Mouse (Mus musculus): ENCODE measurements around the gene Rnf40.

Gene Rnf40

DNA sequence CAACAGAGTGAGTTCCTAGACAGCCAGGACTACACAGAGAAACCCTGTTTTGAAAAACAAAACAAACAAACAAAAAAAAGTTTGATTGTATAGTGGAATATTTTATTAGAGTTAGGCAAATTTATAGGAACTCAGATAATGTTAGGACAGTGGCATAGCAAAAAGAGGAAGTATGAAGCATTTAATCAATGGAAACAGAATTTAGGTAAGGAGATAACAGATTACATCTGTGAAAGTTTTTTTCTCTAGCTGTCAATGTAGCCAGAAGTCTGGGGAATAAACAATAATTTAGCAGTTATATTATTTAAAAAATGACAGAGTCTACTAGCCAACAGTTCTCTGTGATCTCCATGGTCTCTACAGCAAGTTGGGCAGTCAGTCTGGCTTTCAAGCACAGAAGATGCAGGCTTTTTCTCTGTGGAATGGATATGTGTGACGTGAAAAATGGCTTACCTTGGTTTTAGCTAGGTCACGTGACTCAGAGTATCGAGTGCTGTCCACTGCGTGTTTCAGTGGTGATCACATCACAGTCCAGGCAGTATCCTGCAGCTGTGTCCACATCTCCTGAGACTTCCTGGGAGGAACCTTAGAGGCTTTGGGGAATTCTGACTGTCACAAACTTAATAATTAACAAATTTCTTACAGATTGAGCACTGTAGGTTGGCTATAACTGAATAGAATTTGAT lies 60.1 kb downstream of the Rnf40 start:
- Histone ChIP-seq H3K27me3 (ENCODE audit: insufficient read depth, low read length) (0 out of 2 replicates have a peak, but pooled peaks cover 3% of the 10 kb centered on the region), H3K4me3 (replicated peaks; ENCODE audit: low read length) (no peak overlapping the region), H3K9me3 (ENCODE audit: low read length) (peaks cover 9% of the 10 kb centered on the region; the same call in 1 of the 2 replicates), H3K36me3 (ENCODE audit: insufficient read depth, low read length) (no peaks in the 10 kb centered on the region), H3K4me1 (replicated peaks; ENCODE audit: low read depth, low read length) (peaks cover 28% of the 10 kb centered on the region)
- TF ChIP-seq NANOG (IDR thresholded peaks at IDR 0.05; ENCODE audit: borderline replicate concordance, low read length) (no peak), CTCF (conservative IDR thresholded peaks at IDR 0.05; ENCODE audit: low read length) (no peak), POU5F1 (IDR thresholded peaks at IDR 0.05; ENCODE audit: borderline replicate concordance, low read length) (no peak)

DNA sequence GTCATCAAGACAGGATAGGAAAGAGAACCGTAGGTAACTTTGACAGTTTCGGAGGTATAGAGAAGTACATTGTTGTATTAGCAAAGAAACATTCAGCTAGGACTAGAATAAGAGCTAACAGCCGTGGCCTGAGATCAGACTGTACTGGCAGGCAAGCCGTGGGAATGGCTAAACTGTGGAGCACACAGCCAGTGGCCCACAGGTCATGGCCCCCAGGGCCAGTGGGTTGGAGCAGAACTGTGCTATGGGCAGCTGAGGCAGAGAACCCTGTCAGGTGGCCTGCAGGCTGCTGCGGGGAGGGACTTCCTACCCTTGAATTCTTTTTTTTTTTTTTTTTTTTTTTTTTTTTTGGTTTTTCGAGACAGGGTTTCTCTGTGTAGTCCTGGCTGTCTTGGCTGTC lies 60.6 kb downstream of the Rnf40 start:
- 0 out of 2 replicates have a peak, but pooled peaks cover 3% of the 10 kb centered on the region for H3K27me3 ChIP-seq (ENCODE audit: insufficient read depth, low read length)
- H3K4me3 ChIP-seq (replicated peaks; ENCODE audit: low read length): no peak overlapping the region
- TF ChIP-seq POU5F1 (IDR thresholded peaks at IDR 0.05; ENCODE audit: borderline replicate concordance, low read length) (no peak), CTCF (conservative IDR thresholded peaks at IDR 0.05; ENCODE audit: low read length) (no peak), NANOG (IDR thresholded peaks at IDR 0.05; ENCODE audit: borderline replicate concordance, low read length) (no peak)
- peaks cover 9% of the 10 kb centered on the region; the same call in 1 of the 2 replicates for H3K9me3 ChIP-seq (ENCODE audit: low read length)
- peaks cover 28% of the 10 kb centered on the region for H3K4me1 ChIP-seq (replicated peaks; ENCODE audit: low read depth, low read length)
- H3K36me3 ChIP-seq (ENCODE audit: insufficient read depth, low read length): no peaks in the 10 kb centered on the region

DNA sequence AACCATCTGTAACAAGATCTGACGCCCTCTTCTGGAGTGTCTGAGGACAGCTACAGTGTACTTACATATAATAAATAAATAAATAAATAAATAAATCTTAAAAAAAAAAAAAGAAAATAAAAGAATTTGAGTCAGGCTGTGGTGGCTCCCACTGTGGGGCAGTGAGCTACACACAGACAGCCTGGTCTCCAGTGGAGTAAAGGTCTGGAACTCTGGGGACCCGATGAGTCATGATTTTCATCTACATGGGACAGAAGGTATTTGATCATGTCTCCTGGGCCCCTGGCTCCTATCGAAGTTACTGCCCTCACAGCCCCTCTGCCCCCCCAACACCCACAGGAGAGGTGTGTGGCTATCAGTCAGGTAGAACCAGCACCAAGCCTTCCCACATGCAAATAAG lies 63.1 kb downstream of the Rnf40 start:
- Histone ChIP-seq H3K4me1 (replicated peaks; ENCODE audit: low read depth, low read length) (peaks cover 10% of the 10 kb centered on the region), H3K4me3 (replicated peaks; ENCODE audit: low read length) (no peak overlapping the region; the same call in 1 of the 2 replicates), H3K9me3 (ENCODE audit: low read length) (peaks cover 9% of the 10 kb centered on the region; the same call in 1 of the 2 replicates), H3K27me3 (ENCODE audit: insufficient read depth, low read length) (0 out of 2 replicates have a peak, but pooled peaks cover 3% of the 10 kb centered on the region), H3K36me3 (ENCODE audit: insufficient read depth, low read length) (no peaks in the 10 kb centered on the region)
- no peak for TF ChIP-seq POU5F1 (IDR thresholded peaks at IDR 0.05; ENCODE audit: borderline replicate concordance, low read length)
- TF ChIP-seq CTCF (conservative IDR thresholded peaks at IDR 0.05; ENCODE audit: low read length): no peak
- TF ChIP-seq NANOG (IDR thresholded peaks at IDR 0.05; ENCODE audit: borderline replicate concordance, low read length): no peak

DNA sequence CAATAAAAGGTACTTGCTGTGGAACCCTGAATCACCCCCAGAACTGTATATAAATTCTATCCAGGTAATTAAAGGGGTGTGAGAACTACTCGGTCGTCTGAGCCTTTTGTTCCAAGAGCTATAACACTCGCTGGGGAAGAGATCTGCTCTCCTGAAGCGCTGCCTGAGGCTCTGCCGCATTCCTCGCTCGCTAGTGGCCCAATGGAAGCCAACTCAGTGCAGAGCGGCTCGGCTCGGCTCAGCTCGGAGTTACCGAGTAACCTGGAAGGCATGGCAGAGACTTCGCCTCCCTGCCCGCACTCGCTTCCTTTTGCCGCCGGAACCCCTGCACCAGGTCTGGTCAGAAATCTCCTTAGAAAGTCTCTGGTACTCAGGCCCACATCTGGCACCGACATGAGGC lies 63.5 kb downstream of the Rnf40 start:
- Histone ChIP-seq H3K4me1 (replicated peaks; ENCODE audit: low read depth, low read length) (peaks cover 10% of the 10 kb centered on the region), H3K36me3 (ENCODE audit: insufficient read depth, low read length) (no peaks in the 10 kb centered on the region), H3K9me3 (ENCODE audit: low read length) (peaks cover 5% of the 10 kb centered on the region; the same call in 1 of the 2 replicates), H3K4me3 (replicated peaks; ENCODE audit: low read length) (peak overlapping the region; percentile 57), H3K27me3 (ENCODE audit: insufficient read depth, low read length) (0 out of 2 replicates have a peak, but pooled peaks cover 3% of the 10 kb centered on the region)
- TF ChIP-seq CTCF (conservative IDR thresholded peaks at IDR 0.05; ENCODE audit: low read length) (no peak), POU5F1 (IDR thresholded peaks at IDR 0.05; ENCODE audit: borderline replicate concordance, low read length) (no peak), NANOG (IDR thresholded peaks at IDR 0.05; ENCODE audit: borderline replicate concordance, low read length) (no peak)

DNA sequence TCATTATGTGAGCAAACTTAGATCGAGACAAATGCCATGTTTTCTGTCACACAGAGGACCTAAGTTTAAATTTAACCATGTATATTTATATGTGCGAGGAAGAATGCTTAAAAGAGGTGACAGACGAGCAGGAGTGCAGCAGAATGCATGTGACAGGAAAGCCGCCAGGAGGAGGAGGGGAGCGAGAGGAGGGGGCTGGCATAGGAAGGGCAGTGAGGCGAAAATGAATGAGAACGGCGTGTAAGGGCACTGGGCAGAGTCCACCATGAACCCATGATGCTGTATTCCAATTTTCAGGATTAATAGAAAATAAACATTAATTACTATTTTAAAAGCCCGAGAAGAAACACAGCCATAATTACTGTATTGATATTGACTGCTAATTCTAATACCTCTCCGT lies 65.8 kb downstream of the Rnf40 start:
- Histone ChIP-seq H3K36me3 (ENCODE audit: insufficient read depth, low read length) (no peaks in the 10 kb centered on the region), H3K4me3 (replicated peaks; ENCODE audit: low read length) (no peak overlapping the region), H3K4me1 (replicated peaks; ENCODE audit: low read depth, low read length) (peaks cover 21% of the 10 kb centered on the region), H3K27me3 (ENCODE audit: insufficient read depth, low read length) (0 out of 2 replicates have a peak, but pooled peaks cover 3% of the 10 kb centered on the region), H3K9me3 (ENCODE audit: low read length) (no peaks in the 10 kb centered on the region)
- TF ChIP-seq NANOG (IDR thresholded peaks at IDR 0.05; ENCODE audit: borderline replicate concordance, low read length) (no peak), CTCF (conservative IDR thresholded peaks at IDR 0.05; ENCODE audit: low read length) (no peak), POU5F1 (IDR thresholded peaks at IDR 0.05; ENCODE audit: borderline replicate concordance, low read length) (no peak)

All from E14TG2a.4 (cell line).